Mouse (Mus musculus) Patski (cell line): ENCODE results near the gene Eva1b. TPM values are rescaled to one million over a fixed set of nuclear protein-coding genes. Genes with fewer than 3 reads are reported as not detected.

ENCODE experiments used
- ATAC-seq: fragments of 100-300 bp; one replicate; pipeline ENCODE4 v1.8.0; 2021
- CTCF ChIA-PET: fragments of 350-600 bp; sonication (Branson Sonifier 250); formaldehyde crosslinking; loops from one replicate; lab custom pipeline; 2022; ENCODE audit warnings: inconsistent platforms; lab: Charles Lee
- POLR2A ChIA-PET: fragments of 350-600 bp; sonication (Branson Sonifier 250); formaldehyde crosslinking; loops from one replicate; lab custom pipeline; 2022; ENCODE audit warnings: antibody characterized with exemption, inconsistent platforms; lab: Charles Lee
- DNase-seq: peaks from one replicate; pipeline ENCODE4 v3.0.0-alpha.2; 2011; ENCODE audit warnings: low read depth, low spot score
- H3K27me3 ChIP-seq: fragments of 371-371 bp; one replicate; pipeline ENCODE4 v1.5.1; 2021
- CTCF ChIP-seq: fragments of 100-300 bp; IDR thresholded peaks from one replicate; pipeline ENCODE4 v1.5.1; 2021
- in situ Hi-C: fragments of 300-500 bp; cut with MboI; formaldehyde crosslinking; loops from 3 replicates; pipeline ENCODE4 v1.11.1; 2018; ENCODE audit warnings: low pct_unique_long_range_greater_than_20kb, mixed read lengths
- polyA plus RNA-seq: library from polyadenylated mRNA; unstranded; gene quantifications from one replicate; pipeline ENCODE4 v1.2.3, GENCODE M21; 2021

Gene Eva1b
- polyA plus RNA-seq, 1 experiment from 2014 or later, result 62.2 TPM

GRCm38 (mm10) chr4:126183034-126183433 is 35.5 kb downstream of the Eva1b start:
- ATAC-seq (no peak), DNase-seq (no peak)
- no peak for TF ChIP-seq CTCF
- in situ Hi-C loops, result no loop called here
- CTCF ChIA-PET, result interaction anchor here (0.9 to 1.1 kb wide), 2 partner anchors 9 to 56 kb away, joined by 3 to 4 read pairs; no protein-coding TSS in a partner anchor
- POLR2A ChIA-PET, result interaction anchor here (0.6 to 1.0 kb wide), 2 partner anchors 14 to 29 kb away, joined by 3 read pairs; no protein-coding TSS in a partner anchor
- H3K27me3 ChIP-seq, result no peaks in the 10 kb centered on the region

GRCm38 (mm10) chr4:126187096-126187495 is 39.6 kb downstream of the Eva1b start:
- TF ChIP-seq CTCF, result no peak
- no peaks in the 10 kb centered on the region for H3K27me3 ChIP-seq
- POLR2A ChIA-PET, result no interaction called here
- in situ Hi-C loops, result no loop called here
- no peak for ATAC-seq
- CTCF ChIA-PET, result no interaction called here
- DNase-seq, result no peak

GRCm38 (mm10) chr4:126190636-126191035 is 43.1 kb downstream of the Eva1b start:
- H3K27me3 ChIP-seq, result no peaks in the 10 kb centered on the region
- no peak for TF ChIP-seq CTCF
- no peak for DNase-seq
- in situ Hi-C loops, result no loop called here
- CTCF ChIA-PET, result no interaction called here
- ATAC-seq, result no peak
- POLR2A ChIA-PET, result no interaction called here

GRCm38 (mm10) chr4:126194216-126194615 is 46.7 kb downstream of the Eva1b start:
- TF ChIP-seq CTCF, result no peak
- no peak for ATAC-seq
- no peaks in the 10 kb centered on the region for H3K27me3 ChIP-seq
- in situ Hi-C loops, result no loop called here
- ChIA-PET CTCF (no interaction called here), POLR2A (no interaction called here)
- DNase-seq, result no peak

- TF ChIP-seq CTCF, result no peak
- CTCF ChIA-PET, result no interaction called here
- no peak for DNase-seq
- no peak for ATAC-seq
- in situ Hi-C loops, result no loop called here
- POLR2A ChIA-PET, result interaction anchor here (0.8 kb wide), 1 partner anchor 21 kb away, joined by 3 read pairs; no protein-coding TSS in a partner anchor
- no peaks in the 10 kb centered on the region for H3K27me3 ChIP-seq
Observed at GRCm38 (mm10) chr4:126194916-126195315, 47.4 kb downstream of the Eva1b start.

GRCm38 (mm10) chr4:126197485-126197884 is 49.9 kb downstream of the Eva1b start:
- POLR2A ChIA-PET, result interaction anchor here (1.0 kb wide), 1 partner anchor 15 kb away, joined by 3 read pairs; no protein-coding TSS in a partner anchor
- no peaks in the 10 kb centered on the region for H3K27me3 ChIP-seq
- no peak for TF ChIP-seq CTCF
- ATAC-seq (no peak), DNase-seq (no peak)
- CTCF ChIA-PET, result interaction anchor here (1.2 kb wide), 1 partner anchor 8 kb away, joined by 4 read pairs; no protein-coding TSS in a partner anchor
- in situ Hi-C loops, result no loop called here

Other genes starting within 250 kb of the Eva1b start
- not detected for gene Csf3r, start 123.2 kb upstream of the Eva1b start, polyA plus RNA-seq
- 56.7 TPM for gene Mrps15, start 100.8 kb upstream of the Eva1b start, polyA plus RNA-seq
- 13.5 TPM for gene Oscp1, start 89.2 kb upstream of the Eva1b start, polyA plus RNA-seq
- gene Lsm10, start 51.1 kb upstream of the Eva1b start, polyA plus RNA-seq, result 30.7 TPM
- gene Stk40, start 43.8 kb upstream of the Eva1b start, polyA plus RNA-seq, result 11.8 TPM
- 0.54 TPM for gene Sh3d21, start 15.7 kb downstream of the Eva1b start, polyA plus RNA-seq
- 141 TPM for gene Thrap3, start 55.0 kb downstream of the Eva1b start, polyA plus RNA-seq
- gene Map7d1, start 108.6 kb downstream of the Eva1b start, polyA plus RNA-seq, result 94.1 TPM
- gene Trappc3, start 114.6 kb downstream of the Eva1b start, polyA plus RNA-seq, result 71.6 TPM
- gene Col8a2, start 139.0 kb downstream of the Eva1b start, polyA plus RNA-seq, result 0.13 TPM
- 32.5 TPM for gene Adprhl2, start 174.0 kb downstream of the Eva1b start, polyA plus RNA-seq
- 0.14 TPM for gene Tekt2, start 177.9 kb downstream of the Eva1b start, polyA plus RNA-seq